Mouse (Mus musculus) lung, embryonic 16.5 days (tissue): ENCODE results near the gene Adamts17. TPM values are rescaled to one million over a fixed set of nuclear protein-coding genes. Genes with fewer than 3 reads are reported as not detected.

Experiments
- ATAC-seq: fragments of 200-750 bp; cut with Nextera tagmentation; 2 replicates; pipeline ENCODE4 v1.8.0; 2017; ENCODE audit warnings: low read depth, mild to moderate bottlenecking, moderate library complexity
- H3K27ac ChIP-seq: fragments of 300-500 bp; sonication (generic); 2 replicates; pipeline ENCODE4 v1.5.1; 2014; ENCODE audit warnings: mild to moderate bottlenecking, control low read depth, low read length
- H3K27me3 ChIP-seq: fragments of 300-500 bp; sonication (generic); 2 replicates; pipeline ENCODE4 v1.6.1; 2014; ENCODE audit warnings: low read depth, low read length, mixed read lengths; ENCODE audit not compliant: control insufficient read depth, insufficient read depth
- H3K36me3 ChIP-seq: fragments of 300-500 bp; sonication (generic); 2 replicates; pipeline ENCODE4 v1.6.1; 2014; ENCODE audit warnings: low read length; ENCODE audit not compliant: control insufficient read depth, insufficient read depth
- H3K4me1 ChIP-seq: fragments of 300-500 bp; sonication (generic); replicated peaks from 2 replicates; pipeline ENCODE4 v1.6.1; 2014; ENCODE audit warnings: low read length, mixed read lengths; ENCODE audit not compliant: control insufficient read depth, insufficient read depth
- H3K4me2 ChIP-seq: fragments of 300-500 bp; sonication (generic); 2 replicates; pipeline ENCODE4 v1.6.1; 2014; ENCODE audit warnings: low read depth, low read length, control low read depth
- H3K4me3 ChIP-seq: fragments of 300-500 bp; sonication (generic); 2 replicates; pipeline ENCODE4 v1.5.1; 2014; ENCODE audit warnings: mild to moderate bottlenecking, low read length, control low read depth
- H3K9ac ChIP-seq: fragments of 300-500 bp; sonication (generic); 2 replicates; pipeline ENCODE4 v1.6.1; 2014; ENCODE audit warnings: low read length, control low read depth
- H3K9me3 ChIP-seq: fragments of 300-500 bp; sonication (generic); 2 replicates; pipeline ENCODE4 v1.6.1; 2016; ENCODE audit warnings: low read length; ENCODE audit not compliant: control insufficient read depth
- WGBS: fragments of 180-500 bp; shearing (Covaris S2); extraction: QIAGEN DNeasy Blood & Tissue Kit; methylation state at CpG from one replicate; pipeline ENCODE4 v1.1.7; 2014; 5-methylcytosine and 5-hydroxymethylcytosine counted together
- polyA plus RNA-seq: library from polyadenylated mRNA; unstranded; fragments of >200 nt; fragmentation: Nextera tagmentation; extraction: Ambion mirVana; gene quantifications from 2 replicates; pipeline ENCODE4 v1.2.1, GENCODE M21; 2015

The Adamts17 gene
- 15.4 and 15.9 TPM in 2 replicates for polyA plus RNA-seq

DNA sequence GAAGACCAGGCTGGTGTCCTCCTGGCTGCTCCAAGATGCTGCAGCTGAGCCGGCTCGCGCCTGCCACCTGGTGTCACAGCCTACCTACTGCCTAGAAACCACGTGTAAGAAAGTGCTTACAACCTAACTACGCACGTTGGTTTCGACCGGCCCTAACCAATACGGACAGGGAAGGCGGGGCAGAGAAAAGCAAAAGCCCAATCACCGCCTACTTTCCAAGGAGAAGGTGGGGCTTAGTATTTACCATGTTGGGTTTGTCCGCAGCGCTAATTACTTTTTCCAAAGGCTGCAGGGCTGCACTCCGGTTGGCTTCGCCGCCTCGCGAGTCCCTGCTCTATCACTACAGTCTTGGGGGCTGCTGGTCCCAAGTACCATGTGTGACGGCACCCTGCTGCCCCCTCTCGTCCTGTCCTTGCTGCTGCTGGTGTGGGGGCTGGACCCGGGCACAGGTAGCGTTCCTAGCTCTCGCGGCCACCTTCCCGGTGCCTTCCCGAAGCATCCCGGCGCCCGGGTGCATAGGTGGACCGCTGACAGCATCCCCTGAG lies at the start of gene Adamts17:
Gene Adamts17, plus strand, starts transcription at position 273 of the 545 bp plus-strand sequence.
- WGBS = 1% methylated on average over 30 of the region's 30 CpGs
- Histone ChIP-seq H3K9me3 (no peaks in the 10 kb centered on the region), H3K27me3 (no peaks in the 10 kb centered on the region), H3K4me3 (peak within 1 kb of the TSS; percentile 73), H3K4me2 (peak within 1 kb of the TSS; percentile 98), H3K27ac (peak within 1 kb of the TSS; percentile 64), H3K4me1 (peaks cover 13% of the 10 kb centered on the region), H3K9ac (peak within 1 kb of the TSS; percentile 73), H3K36me3 (no peaks in the 10 kb centered on the region)
- ATAC-seq = peak; percentile 92

DNA sequence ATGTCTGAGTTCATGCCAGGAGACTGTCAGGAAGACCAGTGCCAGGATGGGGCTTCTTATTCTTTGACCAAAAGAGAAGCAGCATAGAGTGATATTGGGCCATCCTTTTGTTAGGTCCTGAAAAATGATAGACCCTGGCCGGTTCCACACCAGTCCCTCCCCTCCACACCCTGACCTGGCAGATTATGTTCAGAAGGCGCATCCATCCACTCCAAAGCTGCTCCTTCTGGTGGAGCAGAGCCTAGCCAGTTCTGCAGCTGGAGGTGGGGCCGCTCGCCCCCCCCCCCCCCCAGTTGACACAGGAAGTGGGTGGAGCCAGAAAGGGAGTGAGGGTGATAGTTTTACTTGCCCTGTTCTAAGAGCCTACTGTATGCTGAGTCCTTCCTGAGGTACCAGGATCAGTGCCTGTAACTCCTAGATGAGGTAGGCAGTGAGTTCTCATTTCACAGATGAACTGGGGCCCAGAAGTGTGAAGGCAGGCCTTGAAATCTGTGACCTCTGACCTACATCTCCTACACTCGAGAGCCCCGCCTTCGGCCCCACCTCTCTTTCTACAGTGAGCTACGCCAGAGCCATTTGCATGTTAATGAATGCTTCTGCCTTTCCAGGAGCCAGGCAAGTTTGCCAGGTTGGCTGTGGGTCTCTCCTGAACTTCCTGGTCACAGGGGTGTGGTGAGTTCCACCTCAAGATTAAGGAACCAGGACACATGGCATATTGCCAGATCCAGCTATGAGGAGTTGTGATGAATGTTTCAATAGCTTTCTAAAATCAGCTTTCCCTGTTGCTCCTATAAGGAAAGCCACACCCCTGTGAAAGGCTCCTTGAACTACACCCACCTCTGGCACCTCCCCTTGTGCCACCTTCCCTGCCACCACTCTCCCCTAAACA lies 49.4 kb upstream of the Adamts17 start:
- WGBS = 27% methylated on average over 8 of the region's 8 CpGs
- Histone ChIP-seq H3K4me2 (no peak overlapping the region), H3K36me3 (no peaks in the 10 kb centered on the region), H3K27ac (peak overlapping the region; percentile 65), H3K9me3 (0 out of 2 replicates have a peak, but pooled peaks cover 2% of the 10 kb centered on the region), H3K4me3 (no peak overlapping the region), H3K4me1 (peaks cover 19% of the 10 kb centered on the region), H3K27me3 (no peaks in the 10 kb centered on the region), H3K9ac (no peak overlapping the region)
- ATAC-seq = peak; percentile 69

DNA sequence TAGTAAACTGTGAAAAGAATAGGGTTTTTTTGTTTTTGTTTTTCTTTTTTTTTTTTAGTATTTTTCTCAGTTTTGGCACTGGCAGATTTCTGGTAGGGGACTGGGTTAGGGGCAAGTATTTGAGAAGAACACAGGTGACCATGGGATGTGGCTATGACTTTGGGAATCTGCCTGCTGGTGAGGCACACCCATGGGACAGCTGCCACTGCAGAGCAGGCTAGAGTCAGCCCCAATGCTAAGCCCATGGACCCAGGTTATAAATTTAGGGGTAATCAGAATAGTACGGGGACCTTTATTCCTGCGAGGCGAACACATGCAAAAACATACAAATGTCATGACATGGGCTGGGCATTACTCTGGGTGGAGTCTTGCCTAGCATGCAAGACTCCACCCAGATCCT lies 48.5 kb upstream of the Adamts17 start:
- WGBS = 92% methylated on average over 3 of the region's 3 CpGs
- Histone ChIP-seq H3K9me3 (0 out of 2 replicates have a peak, but pooled peaks cover 2% of the 10 kb centered on the region), H3K9ac (no peak overlapping the region), H3K4me2 (no peak overlapping the region), H3K4me3 (no peak overlapping the region), H3K27ac (peak overlapping the region; percentile 63; the same call in 1 of the 2 replicates), H3K27me3 (no peaks in the 10 kb centered on the region), H3K4me1 (peaks cover 19% of the 10 kb centered on the region), H3K36me3 (no peaks in the 10 kb centered on the region)
- ATAC-seq = no peak

DNA sequence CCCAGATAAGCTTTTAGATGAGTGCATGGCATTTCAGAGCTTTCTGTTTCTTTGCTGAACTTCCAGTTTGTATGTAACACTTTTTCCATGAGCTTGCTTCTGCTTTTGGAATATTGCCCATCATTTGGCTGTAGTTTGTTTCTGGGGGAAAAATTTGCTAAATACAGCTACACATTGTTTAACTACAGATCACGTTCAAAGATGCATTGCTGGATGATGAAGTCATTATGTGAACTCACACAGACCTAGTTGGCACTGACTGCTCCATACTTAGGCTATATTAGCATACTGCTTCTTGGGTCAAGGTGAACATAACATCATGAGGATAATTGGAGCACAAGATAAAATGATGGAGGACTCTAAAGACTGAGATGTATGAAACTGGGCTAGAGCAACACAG lies 42.6 kb upstream of the Adamts17 start:
- peak; percentile 76; the same call in 1 of the 2 replicates for ATAC-seq

DNA sequence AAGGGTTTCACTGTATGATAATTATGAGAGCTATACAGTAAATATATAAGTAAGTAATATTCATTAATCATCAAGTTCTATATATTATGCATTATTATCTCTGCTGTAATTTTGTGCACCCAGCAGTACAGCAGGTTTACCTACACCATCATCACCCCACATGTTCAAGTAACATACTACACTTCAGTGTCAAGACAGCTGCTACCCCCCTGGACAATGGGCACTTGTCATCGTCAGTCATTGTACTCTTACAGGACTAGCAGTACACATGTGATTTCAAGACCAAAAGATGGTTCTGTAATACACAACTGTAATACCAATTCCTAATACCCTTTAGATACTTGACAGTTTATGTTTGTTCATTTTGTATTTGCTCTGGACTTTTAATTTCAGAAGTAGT lies 42.2 kb upstream of the Adamts17 start:
- ATAC-seq = no peak
- no peak overlapping the region for H3K4me2 ChIP-seq
- H3K27me3 ChIP-seq = no peaks in the 10 kb centered on the region
- no peaks in the 10 kb centered on the region for H3K36me3 ChIP-seq
- 0 out of 2 replicates have a peak, but pooled peaks cover 9% of the 10 kb centered on the region for H3K4me1 ChIP-seq
- H3K27ac ChIP-seq = no peak overlapping the region
- no peak overlapping the region for H3K4me3 ChIP-seq
- 0 out of 2 replicates have a peak, but pooled peaks cover 2% of the 10 kb centered on the region for H3K9me3 ChIP-seq
- H3K9ac ChIP-seq = no peak overlapping the region
- WGBS = 65% methylated on average over 1 of the region's 1 CpGs

More for the DNA sequence above, 42.6 kb upstream of the Adamts17 start:
- 0 out of 2 replicates have a peak, but pooled peaks cover 9% of the 10 kb centered on the region for H3K4me1 ChIP-seq
- H3K9me3 ChIP-seq = 0 out of 2 replicates have a peak, but pooled peaks cover 2% of the 10 kb centered on the region
- H3K27me3 ChIP-seq = no peaks in the 10 kb centered on the region
- H3K36me3 ChIP-seq = no peaks in the 10 kb centered on the region
- H3K4me3 ChIP-seq = no peak overlapping the region
- no peak overlapping the region for H3K9ac ChIP-seq
- H3K4me2 ChIP-seq = no peak overlapping the region
- 2% methylated on average over 1 of the region's 1 CpGs for WGBS
- H3K27ac ChIP-seq = peak overlapping the region; percentile 71

DNA sequence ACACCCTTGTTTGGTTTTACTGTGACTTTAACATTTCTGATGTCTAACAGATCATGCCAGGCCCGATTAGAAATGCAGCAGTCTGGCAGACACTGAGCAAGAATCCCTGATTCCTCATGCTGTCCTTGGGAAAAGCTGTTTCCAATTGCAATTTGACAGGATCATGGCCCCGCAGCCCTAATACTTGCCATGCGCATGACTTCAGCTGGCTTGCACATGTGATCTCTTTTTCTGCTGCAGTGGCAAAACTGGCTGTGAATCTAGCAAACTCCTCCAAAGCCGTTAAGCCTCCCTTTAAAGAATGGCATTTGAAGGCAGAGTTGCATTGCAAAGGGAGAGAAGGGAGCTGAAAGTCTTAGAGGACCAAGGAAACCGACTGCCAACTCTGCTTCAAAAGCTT lies 40.7 kb upstream of the Adamts17 start:
- 44% methylated on average over 5 of the region's 5 CpGs for WGBS
- H3K9ac ChIP-seq = no peak overlapping the region
- peaks cover 9% of the 10 kb centered on the region; the same call in 1 of the 2 replicates for H3K4me1 ChIP-seq
- H3K36me3 ChIP-seq = no peaks in the 10 kb centered on the region
- no peak overlapping the region for H3K4me2 ChIP-seq
- H3K4me3 ChIP-seq = no peak overlapping the region
- H3K27me3 ChIP-seq = no peaks in the 10 kb centered on the region
- no peak overlapping the region; the same call in 1 of the 2 replicates for H3K27ac ChIP-seq
- ATAC-seq = peak; percentile 67; the same call in 1 of the 2 replicates
- H3K9me3 ChIP-seq = 0 out of 2 replicates have a peak, but pooled peaks cover 2% of the 10 kb centered on the region

DNA sequence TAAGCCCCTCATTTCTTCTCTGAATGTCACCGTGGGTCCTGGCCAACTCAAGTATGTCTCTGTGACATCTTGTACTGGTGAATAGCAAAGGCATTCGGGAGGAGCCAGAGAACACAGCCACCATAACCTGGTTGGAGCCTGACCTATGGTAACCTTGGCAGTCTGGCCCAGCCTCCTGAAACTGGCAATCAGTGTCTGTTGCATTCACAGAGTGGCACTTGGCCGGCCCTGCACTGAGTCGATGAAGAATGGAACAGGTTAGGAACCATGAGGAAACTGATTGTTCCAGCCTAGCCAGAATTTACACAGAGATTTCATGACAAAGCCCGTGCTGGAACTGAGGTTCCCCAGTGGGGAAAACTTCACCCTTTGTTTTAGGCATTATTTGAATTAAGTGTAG lies 38.8 kb upstream of the Adamts17 start:
- ATAC-seq = no peak
- H3K36me3 ChIP-seq = no peaks in the 10 kb centered on the region
- H3K9ac ChIP-seq = no peak overlapping the region
- no peaks in the 10 kb centered on the region for H3K9me3 ChIP-seq
- 59% methylated on average over 5 of the region's 5 CpGs for WGBS
- H3K4me2 ChIP-seq = no peak overlapping the region
- H3K27me3 ChIP-seq = no peaks in the 10 kb centered on the region
- H3K4me1 ChIP-seq = peaks cover 9% of the 10 kb centered on the region; the same call in 1 of the 2 replicates
- H3K27ac ChIP-seq = no peak overlapping the region
- H3K4me3 ChIP-seq = no peak overlapping the region

DNA sequence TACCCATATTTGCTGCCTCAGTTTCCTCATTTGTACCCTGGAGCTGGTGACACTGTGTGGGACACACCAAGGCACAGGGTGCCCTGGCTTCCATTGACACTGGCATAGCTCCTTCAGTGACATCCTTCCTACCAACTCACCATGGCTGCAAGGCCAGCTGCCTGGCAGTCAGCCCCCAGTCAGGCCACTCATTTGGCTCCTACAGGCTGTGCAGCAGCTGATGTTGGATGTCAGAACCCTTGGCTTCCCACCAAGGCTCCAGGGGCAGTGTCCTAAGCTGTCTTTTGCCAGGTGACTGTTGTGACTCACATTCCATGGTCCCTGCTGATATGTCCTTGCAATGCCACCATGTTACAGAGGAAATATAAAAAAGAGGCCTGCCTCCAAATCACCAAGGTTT lies 37.8 kb upstream of the Adamts17 start:
- Histone ChIP-seq H3K36me3 (no peaks in the 10 kb centered on the region), H3K4me2 (no peak overlapping the region), H3K4me1 (peaks cover 6% of the 10 kb centered on the region; the same call in 1 of the 2 replicates), H3K9me3 (no peaks in the 10 kb centered on the region), H3K27ac (no peak overlapping the region), H3K9ac (no peak overlapping the region), H3K27me3 (no peaks in the 10 kb centered on the region), H3K4me3 (no peak overlapping the region)
- ATAC-seq = no peak

DNA sequence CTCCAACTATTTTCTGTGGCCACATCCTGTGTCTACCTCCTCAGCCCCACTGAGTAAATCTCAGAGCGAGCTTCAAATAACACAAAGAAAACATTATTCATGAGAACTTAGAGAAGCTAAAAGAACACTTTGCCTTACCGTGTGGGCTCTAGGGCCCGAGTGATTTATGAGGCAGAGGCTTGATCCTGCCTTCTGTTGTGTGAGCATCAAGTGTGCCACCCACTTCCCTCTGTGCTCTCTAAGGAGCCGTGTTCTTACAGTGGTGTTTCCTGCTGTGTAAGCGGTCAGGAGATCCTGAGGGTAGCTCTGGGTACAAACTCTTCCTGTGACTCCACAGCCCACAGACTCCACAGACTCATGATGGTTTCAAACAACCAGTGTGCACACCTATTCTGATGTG lies 35.7 kb upstream of the Adamts17 start:
- no peak overlapping the region for H3K9ac ChIP-seq
- 22% methylated on average over 5 of the region's 5 CpGs for WGBS
- peak; percentile 51; the same call in 1 of the 2 replicates for ATAC-seq
- no peak overlapping the region for H3K27ac ChIP-seq
- H3K4me1 ChIP-seq = peaks cover 4% of the 10 kb centered on the region; the same call in 1 of the 2 replicates
- no peaks in the 10 kb centered on the region for H3K27me3 ChIP-seq
- no peak overlapping the region for H3K4me3 ChIP-seq
- no peaks in the 10 kb centered on the region for H3K9me3 ChIP-seq
- H3K4me2 ChIP-seq = no peak overlapping the region
- H3K36me3 ChIP-seq = no peaks in the 10 kb centered on the region
